Mouse (Mus musculus) embryonic fibroblast, embryonic 13.5 days (primary cell): ENCODE data around the gene Pcolce2.

Experiments used
- CTCF ChIP-seq: IDR thresholded peaks from 2 replicates; pipeline ENCODE4 v1.5.1; 2011; ENCODE audit warnings: mild to moderate bottlenecking, control low read depth, low read length, moderate library complexity, borderline replicate concordance; ENCODE audit not compliant: insufficient read depth
- POLR2A ChIP-seq: IDR thresholded peaks from 2 replicates; pipeline ENCODE4 v1.6.1; 2011; ENCODE audit warnings: low read depth, mild to moderate bottlenecking, control low read depth, low read length, moderate library complexity

DNA sequence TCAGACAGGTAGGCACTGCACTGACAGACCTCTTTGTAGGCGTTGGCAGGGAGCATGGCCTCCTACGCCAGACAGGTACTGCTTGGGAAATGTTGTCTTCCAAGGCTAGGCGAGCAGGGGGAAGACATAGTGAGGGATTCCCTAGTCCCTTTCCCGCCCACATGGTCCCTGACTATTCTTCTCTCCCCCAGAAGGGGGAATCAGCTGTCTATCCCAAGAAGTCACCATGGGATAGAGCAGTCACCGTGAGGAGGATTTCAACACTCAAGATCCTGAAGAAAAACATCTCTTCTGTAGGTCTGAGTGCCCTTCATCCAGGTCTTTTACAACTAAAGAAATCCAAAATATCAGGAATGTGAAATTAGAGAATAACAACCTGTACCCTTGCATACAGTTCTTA is 30.2 kb upstream of the Pcolce2 start:
- no peak for TF ChIP-seq POLR2A
- TF ChIP-seq CTCF, result no peak
